Mouse (Mus musculus): Measurements from ENCODE around the gene Gm8113.
"Not testable (repeated sequence)": the region's sequence is repeated elsewhere in the genome, so short reads cannot be mapped to it uniquely, and the experiment has no call there.

DNA sequence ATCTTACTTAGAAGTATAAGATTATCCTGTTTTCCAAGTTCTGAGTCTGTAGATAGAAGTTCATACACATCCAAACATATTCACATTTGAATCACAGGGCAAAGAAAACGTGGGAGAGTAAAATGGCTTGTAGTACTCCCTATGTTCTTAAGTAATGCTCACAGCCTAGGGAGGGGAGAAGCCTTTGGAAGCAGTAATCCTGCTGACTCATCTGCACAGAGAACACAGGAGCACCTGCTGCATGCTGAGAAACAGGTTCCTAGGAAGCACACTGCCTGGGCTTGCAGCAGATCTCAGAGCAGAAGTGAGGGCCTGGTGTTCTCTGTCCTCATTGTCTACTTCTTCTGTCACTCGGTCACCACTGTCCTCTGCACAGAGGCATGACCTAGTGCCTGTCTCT, 29.8 kb upstream of the Gm8113 start:
- not testable (repeated sequence) for TF ChIP-seq CTCF (IDR thresholded peaks at IDR 0.05; ENCODE audit: borderline replicate concordance, insufficient read depth, low read length); POLR2A (IDR thresholded peaks at IDR 0.05; ENCODE audit: low read depth, low read length)
